Mouse (Mus musculus) stomach, postnatal 0 days (tissue): Measurements from ENCODE around the gene Cdca4.

Source experiments
- CTCF ChIP-seq: IDR thresholded peaks from 2 replicates; pipeline ENCODE4 v1.5.1; 2016; ENCODE audit warnings: antibody characterized with exemption, low read depth, mild to moderate bottlenecking, moderate library complexity
- EP300 ChIP-seq: optimal IDR thresholded peaks from 2 replicates; pipeline ENCODE3; 2016; ENCODE audit warnings: antibody characterized with exemption

DNA sequence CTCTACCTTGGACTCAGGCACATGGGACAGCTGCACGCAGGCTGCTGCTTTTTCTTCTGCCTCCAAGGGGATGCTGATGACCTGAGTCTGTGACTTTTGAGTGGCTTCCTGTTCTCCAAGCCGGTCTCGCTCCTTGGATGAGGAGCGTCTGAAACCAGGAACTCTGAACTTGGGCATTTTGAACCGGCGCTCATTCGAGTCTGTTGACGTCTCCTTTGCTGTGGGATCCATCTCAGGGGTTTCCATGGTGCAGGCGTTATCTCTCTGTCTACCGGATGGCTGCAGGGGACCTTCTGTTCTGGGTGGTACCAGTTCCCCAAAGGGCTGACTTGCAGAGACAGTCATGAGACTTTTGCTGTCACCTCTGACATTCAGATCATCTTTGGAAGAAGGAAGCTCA is 54.7 kb downstream of the Cdca4 start:
- TF ChIP-seq EP300 (no peak), CTCF (no peak)
